Mouse (Mus musculus) liver (tissue): ENCODE measurements at regions not wholly inside any gene's neighbourhood (a gene's known extent, or its start where the extent isn't known, plus 50 kb on each side); places are given as distances from the start of the nearest gene placed in this dataset.
A peak's percentile ranks its signal among the peaks of the same experiment; 100 is the strongest.

ENCODE experiments used
- DNase-seq: peaks from one replicate; pipeline ENCODE4 v3.0.0-alpha.2; 2020; ENCODE audit warnings: mixed read lengths

GRCm38 (mm10) chr3:57228400-57228799 lies 73.4 kb downstream of the Tm4sf1 start:
- no peak for DNase-seq

- no peak for DNase-seq
Measured at GRCm38 (mm10) chr3:57223773-57224172, 78.0 kb downstream of the Tm4sf1 start.

GRCm38 (mm10) chr3:57222318-57222914 lies 79.4 kb downstream of the Tm4sf1 start:
- DNase-seq: no peak

DNA sequence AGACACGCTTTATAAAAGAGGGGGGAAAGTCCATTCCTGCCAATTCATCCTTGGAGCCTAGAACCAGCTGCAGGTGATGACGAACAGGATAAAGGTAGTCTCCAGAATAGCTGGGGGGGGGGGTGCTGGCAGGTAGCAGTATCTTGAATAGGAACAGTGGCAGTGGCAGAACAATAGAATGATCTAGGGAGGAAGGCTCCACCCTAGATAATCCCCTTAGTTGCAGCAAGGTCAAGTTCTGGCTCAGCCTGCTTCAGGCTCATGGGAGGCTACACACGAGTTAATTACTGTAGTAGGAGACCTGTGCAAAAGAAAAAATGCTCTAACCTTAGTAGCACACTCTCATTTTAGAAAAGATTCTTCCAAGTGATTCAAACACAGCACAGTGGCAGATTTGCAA lies 83.4 kb downstream of the Tm4sf1 start:
- DNase-seq: no peak

DNA sequence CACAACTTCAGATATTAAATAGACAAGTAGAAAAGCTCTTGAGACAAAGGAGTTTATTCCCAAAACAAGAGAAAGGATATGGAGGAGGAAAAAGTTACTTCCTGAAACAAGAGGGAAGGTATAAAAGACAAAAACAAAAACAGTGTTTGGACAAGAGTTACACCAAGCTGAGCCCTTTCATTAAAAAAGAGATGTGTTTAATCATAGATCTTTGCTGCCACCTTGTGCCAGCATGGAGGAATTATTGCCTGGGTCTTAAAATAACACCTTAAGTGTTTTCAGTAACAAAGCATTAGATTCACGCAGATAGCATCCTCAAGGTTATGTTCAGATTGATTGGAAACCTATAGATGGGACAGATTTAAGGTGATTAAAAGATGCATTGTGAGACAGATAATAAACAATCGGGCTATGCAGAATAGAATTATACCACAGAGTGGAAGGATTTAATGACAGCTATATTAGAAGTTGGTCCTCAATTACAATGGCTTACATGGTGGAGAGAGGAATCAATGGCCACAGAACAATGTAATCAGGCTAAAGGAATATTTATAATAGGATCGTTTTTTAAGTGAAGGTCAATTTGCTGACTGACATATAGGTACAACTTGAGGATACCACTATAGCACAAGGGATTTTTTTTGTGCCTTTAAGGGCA lies 97.6 kb downstream of the Tm4sf1 start:
- no peak for DNase-seq

GRCm38 (mm10) chr3:57203418-57203817 lies 98.4 kb downstream of the Tm4sf1 start:
- DNase-seq: no peak

DNA sequence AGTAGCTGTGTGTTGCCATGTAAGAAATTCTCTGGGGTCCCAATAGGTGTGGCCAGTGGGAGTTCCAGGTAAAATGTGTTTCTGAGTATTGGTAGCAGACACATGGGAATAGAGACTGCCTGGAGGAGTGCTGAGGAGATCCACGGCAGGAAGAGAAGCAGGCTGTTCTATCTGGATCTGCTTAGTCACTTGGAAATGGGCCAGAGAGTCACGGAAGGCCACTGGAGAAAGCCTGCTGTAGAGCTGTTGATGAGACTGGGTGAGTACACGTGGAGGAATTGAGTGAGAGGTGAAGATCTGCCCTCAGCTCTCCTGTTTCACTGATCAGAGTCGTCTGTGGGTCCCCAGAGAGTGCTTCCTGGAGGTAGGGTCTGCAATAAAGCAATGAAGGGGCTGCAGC lies 120.2 kb downstream of the Tm4sf1 start:
- DNase-seq: no peak

DNA sequence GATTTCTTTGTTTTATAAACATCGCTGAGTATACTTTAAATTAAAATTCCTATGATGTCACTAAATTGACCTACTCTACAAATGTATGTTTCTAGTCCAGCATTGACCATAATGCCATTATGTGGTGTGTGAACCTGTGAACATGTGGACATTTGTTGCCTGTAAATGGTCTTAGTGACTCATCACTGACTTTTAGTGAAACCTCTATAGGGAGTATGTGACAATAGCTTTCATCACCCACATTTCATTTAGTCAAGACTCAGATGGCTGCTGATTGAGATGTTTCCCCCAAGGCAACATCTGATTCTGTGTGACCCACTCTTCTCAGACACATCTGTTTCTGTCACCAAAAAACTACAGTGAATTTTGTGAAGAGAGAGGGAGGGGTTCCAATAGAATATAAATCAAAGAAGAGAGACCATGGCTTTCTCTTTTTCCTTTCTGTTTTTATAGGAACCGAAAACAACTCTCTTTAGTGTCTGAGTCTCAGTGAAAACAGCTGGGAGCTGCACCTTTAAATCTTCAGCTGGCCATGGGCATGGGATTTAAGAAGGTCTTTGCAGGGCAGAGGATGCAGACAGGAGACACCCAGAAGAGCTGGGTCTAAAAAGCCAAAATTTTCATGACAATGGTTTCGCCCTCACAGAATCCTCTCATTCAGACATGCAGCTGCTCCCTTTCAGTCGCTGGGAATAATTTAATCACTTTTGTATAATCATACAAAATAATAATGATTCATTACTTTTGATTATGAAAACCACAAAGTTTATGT lies 148.4 kb downstream of the Tm4sf1 start:
- DNase-seq: no peak

DNA sequence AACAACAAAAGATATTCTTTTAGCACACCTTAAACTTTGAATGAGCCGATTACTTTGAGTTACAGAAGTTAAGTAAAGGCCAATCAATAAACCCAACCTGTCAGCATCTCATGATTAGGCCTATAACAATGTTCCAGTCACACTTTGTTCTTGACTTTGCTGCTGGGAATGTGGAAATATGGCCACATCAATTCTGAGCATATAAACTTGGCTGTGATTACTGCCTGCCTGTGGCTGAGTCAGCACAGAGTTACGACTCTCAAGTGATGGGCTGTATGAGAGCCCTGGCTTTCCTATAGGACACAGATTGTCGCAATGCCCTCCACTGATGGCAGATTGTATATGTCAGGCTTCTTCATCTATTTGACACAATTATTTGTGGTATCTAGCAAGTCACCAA lies 152.6 kb downstream of the Tm4sf1 start:
- DNase-seq: no peak

DNA sequence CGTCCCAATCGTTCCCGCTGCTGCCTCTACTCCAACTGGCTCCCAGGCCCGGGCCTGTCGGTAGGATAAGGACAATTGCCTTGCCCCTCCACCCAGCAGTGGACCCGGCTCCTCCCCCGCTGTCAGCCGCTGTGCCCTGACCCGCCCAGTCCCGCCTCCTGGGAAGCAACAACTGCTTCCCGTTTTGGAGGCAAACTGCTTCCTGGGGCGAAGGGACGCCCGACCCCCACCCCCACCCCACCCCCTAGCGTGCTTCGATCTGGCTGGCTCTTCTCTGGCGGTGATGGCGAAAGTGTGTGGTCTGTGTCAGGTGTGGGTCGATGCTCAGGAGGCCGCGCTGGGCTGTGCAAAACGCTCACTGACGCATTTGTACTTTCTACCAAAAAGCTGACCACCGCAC lies 164.9 kb downstream of the Tm4sf1 start:
- peak; percentile 36 for DNase-seq

DNA sequence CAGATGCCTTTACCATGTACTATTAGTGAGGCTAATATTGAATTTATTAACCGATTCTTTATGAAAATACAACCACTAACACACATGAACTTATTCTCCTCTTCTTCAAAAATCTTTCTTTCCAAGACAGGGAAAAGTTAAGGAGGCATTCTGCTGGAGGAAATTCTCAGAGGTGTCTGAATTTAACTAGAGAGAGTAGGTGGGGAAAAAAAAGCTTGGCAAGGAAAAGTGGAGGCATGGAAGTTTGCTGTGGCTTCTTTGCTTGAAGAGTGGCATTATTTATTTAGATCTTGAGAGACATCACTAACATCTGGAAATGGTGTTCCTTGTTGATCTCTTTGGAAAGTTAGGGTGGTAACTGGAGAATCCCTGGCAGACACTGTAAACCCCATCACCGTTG lies 173.2 kb downstream of the Tm4sf1 start:
- no peak for DNase-seq

- DNase-seq: no peak
Measured at GRCm38 (mm10) chr3:57125792-57126485, 175.8 kb downstream of the Tm4sf1 start.

DNA sequence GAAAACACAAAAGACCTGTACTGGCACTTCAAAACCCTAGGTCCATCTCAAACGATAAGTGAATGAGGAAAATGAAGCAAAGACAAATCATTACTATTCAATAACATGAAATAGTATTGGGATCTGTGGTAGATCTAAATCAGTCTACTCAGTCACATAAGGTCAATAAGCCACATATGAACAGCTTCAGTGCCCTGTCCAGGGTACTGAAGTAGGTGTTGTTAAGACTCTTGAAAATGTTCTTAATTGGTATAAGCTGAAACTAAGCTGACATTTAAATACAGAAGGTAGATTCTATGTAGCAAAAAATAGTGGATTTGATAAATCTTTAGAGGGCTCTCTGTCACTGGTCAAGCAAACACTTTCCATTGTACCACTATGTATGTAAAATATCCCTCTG lies 183.8 kb downstream of the Tm4sf1 start:
- no peak for DNase-seq

DNA sequence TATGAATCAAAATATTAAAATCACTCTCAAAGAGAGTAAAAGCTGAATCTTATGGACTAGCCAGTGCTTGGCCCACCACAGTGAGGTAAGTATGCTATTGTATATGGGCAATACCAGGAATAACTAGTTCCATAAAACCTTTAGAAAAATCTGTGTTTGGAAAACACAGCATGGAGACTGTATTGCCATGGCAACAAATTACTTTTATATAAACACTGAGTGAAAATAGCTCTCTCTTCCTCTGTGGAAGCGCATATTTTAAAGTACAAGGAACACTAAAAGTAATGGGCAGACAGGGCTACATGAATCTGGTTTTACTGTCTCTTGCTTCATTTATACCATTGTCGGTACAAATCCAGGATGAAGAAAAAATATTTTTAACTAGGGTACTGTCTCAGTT lies 199.5 kb downstream of the Tm4sf1 start:
- DNase-seq: no peak

GRCm38 (mm10) chr3:57100515-57100914 lies 201.3 kb downstream of the Tm4sf1 start:
- DNase-seq: no peak

GRCm38 (mm10) chr3:57094936-57095335 lies 206.9 kb downstream of the Tm4sf1 start:
- DNase-seq: no peak

GRCm38 (mm10) chr3:57093201-57093940 lies 208.4 kb downstream of the Tm4sf1 start:
- DNase-seq: no peak

DNA sequence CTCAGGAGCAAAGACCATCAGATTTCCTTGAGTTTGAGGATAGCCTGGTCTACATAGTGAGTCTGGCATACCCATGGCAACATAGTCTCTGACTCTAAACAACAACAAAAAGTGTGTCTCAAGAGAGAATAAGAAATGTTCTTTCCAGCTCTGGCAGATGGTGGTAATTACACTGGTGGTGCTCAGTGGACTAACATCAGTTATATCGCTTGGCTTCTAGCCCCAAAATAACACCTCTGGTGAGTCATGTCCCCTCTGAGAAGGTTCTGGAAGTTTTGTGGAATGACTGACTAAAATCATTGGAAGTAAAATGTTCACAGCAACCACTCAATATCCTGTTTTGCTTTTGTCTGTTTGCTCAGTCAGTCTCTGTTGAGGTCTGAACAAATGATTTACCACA lies 227.3 kb downstream of the Tm4sf1 start:
- no peak for DNase-seq

- DNase-seq: no peak
Measured at GRCm38 (mm10) chr3:57073962-57074506, 227.8 kb downstream of the Tm4sf1 start.

DNA sequence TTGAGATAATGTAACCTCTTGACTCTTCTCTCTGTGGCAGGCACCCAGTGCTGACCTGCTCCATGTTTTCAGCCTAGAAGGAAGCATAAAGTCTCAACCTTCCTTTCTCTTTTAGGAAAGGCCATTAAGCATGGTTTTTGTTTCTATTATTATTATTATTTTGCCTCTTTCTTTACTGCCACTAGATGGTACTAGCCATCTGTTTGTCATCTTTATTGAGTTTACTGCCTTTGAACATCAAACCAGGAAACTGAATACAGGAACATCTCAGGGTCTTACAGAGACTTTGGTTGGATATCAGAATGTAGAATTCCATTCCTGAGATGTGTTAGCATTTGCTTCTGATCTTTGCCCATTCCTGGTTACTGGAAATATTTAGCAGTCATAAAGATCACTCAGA lies 268.8 kb downstream of the Tm4sf1 start:
- DNase-seq: no peak

DNA sequence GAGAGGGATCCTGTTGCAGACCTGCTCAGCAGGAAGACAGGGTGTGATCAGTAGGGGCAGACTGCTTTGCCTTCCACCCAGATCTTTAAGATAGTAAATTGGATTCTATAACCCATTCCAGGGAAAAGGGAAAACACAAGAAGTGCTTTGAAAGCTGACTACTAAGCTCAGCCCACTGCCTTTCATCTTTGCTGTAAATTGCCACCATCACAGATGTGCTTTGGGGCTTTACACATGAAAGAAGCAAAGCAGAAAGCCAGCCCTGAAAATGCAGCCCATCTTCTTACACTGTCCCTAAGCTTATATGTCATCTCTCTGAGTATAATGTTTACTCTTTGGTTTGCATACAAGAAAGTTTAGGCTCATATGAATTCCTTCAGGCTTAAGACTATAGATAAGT lies 283.6 kb downstream of the Tm4sf1 start:
- DNase-seq: no peak

DNA sequence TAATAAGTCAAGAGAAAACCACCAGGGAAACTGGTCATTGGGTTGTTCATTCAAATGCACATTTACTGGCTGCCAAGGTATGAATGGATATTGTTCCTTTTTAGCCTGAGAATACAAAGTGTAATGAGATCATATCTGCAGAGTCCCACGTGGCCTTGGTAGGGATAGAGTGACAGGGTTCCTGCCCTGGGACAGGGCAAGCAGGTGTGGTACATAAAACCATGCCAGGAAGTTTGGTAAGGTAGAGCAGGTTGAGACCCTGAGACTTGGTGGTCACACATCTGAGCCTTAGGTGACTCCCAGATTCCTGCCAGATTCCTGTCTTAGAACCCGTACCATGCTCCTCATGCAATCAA lies 320.5 kb downstream of the Tm4sf1 start:
- DNase-seq: no peak
